Mouse (Mus musculus): Measurements from ENCODE around the gene Olfm3.

DNA sequence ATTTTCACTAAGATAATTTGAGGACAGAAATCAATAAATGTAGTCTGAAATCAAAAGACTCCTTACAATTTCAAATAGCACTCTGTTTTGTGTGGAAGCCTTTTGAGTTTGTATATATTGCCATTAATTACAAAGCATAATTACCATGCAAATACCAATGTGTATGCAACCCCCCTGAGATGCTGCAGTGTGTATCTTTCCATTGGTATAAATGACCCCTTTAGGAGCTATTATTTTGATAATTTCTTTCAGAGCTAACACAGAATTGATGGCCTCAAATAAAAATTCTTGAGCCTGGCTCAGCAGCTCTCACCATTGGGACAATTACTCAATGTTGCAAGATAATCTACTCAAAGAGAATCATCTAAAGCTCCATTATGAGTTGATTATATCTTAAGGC is 67.3 kb downstream of the Olfm3 start:
- TF ChIP-seq CTCF (IDR thresholded peaks at IDR 0.05 in 2 of 3, conservative IDR thresholded peaks at IDR 0.05 in 1 of 3; ENCODE audit: control insufficient read depth in 1 of 3, insufficient read depth in 1 of 3, low read depth in 2 of 3, low read length in 3 of 3, poor library complexity in 1 of 3, severe bottlenecking in 1 of 3), result no peak
- TF ChIP-seq RCOR1 (IDR thresholded peaks at IDR 0.05; ENCODE audit: low read depth, low read length), result no peak
- TF ChIP-seq POLR2A (IDR thresholded peaks at IDR 0.05; ENCODE audit: control insufficient read depth in 1 of 2, insufficient read depth in 1 of 2, low read depth in 1 of 2, low read length in 2 of 2, poor library complexity in 1 of 2), result no peak
- no peak for TF ChIP-seq MAX (IDR thresholded peaks at IDR 0.05; ENCODE audit: low read length)
- no peak for TF ChIP-seq TBP (IDR thresholded peaks at IDR 0.05; ENCODE audit: low read depth, low read length)
- no peak for TF ChIP-seq TCF12 (IDR thresholded peaks at IDR 0.05; ENCODE audit: low read depth, low read length)
- TF ChIP-seq E2F4 (IDR thresholded peaks at IDR 0.05; ENCODE audit: borderline replicate concordance, low read depth, low read length), result no peak
- no peak for TF ChIP-seq HCFC1 (IDR thresholded peaks at IDR 0.05; ENCODE audit: low read depth, low read length)
- no peak for TF ChIP-seq EP300 (IDR thresholded peaks at IDR 0.05; ENCODE audit: low read depth in 1 of 2, low read length in 2 of 2)
- no peak for TF ChIP-seq MAFK (IDR thresholded peaks at IDR 0.05; ENCODE audit: borderline replicate concordance, low read depth, low read length)
- no peak for TF ChIP-seq ZMIZ1 (IDR thresholded peaks at IDR 0.05; ENCODE audit: low read depth, low read length)
- no peak for TF ChIP-seq MYC (IDR thresholded peaks at IDR 0.05; ENCODE audit: low read depth, low read length)
- no peak for TF ChIP-seq USF2 (IDR thresholded peaks at IDR 0.05; ENCODE audit: borderline replicate concordance in 1 of 2, insufficient read depth in 1 of 2, low read depth in 1 of 2, low read length in 2 of 2)
- no peak for TF ChIP-seq CHD1 (IDR thresholded peaks at IDR 0.05; ENCODE audit: low read depth, low read length)

Data from MEL (cell line).